Mouse (Mus musculus): ENCODE measurements around the gene Ndufb6. TPM values are rescaled to one million over a fixed set of nuclear protein-coding genes. Genes with fewer than 3 reads are reported as not detected.

Ndufb6 gene
- polyA plus RNA-seq, 1 experiment from 2014 or later, result 294 TPM

GRCm38 (mm10) chr4:40221876-40222585 lies 57.2 kb downstream of the Ndufb6 start:
- DNase-seq, result peak; percentile 22
- Histone ChIP-seq H3K9ac (replicated peaks) (no peak overlapping the region), H3K27me3 (ENCODE audit: insufficient read depth, low read length) (no peaks in the 10 kb centered on the region), H3K27ac (ENCODE audit: low read depth) (peak overlapping the region; percentile 96), H3K4me2 (ENCODE audit: low read depth, low read length) (no peak overlapping the region), H3K4me3 (ENCODE audit: low read depth, low read length) (no peak overlapping the region), H3K36me3 (replicated peaks; ENCODE audit: insufficient read depth, low read length) (peaks cover 39% of the 10 kb centered on the region), H3K9me3 (ENCODE audit: low read length) (no peaks in the 10 kb centered on the region), H3K4me1 (ENCODE audit: insufficient read depth) (0 out of 2 replicates have a peak, but pooled peaks cover 3% of the 10 kb centered on the region)
- ATAC-seq, result peak; percentile 68
- 61% methylated on average over 21 of the region's 21 CpGs for WGBS (ENCODE audit: insufficient replicate concordance)
- no peak for TF ChIP-seq CTCF (IDR thresholded peaks at IDR 0.05; ENCODE audit: low read depth)
- no peak for TF ChIP-seq EP300 (IDR thresholded peaks at IDR 0.05; ENCODE audit: low read depth)

- WGBS (ENCODE audit: insufficient replicate concordance), result 43% methylated on average over 14 of the region's 14 CpGs
- no peak for TF ChIP-seq EP300 (IDR thresholded peaks at IDR 0.05; ENCODE audit: low read depth)
- no peak for TF ChIP-seq CTCF (IDR thresholded peaks at IDR 0.05; ENCODE audit: low read depth)
- Histone ChIP-seq H3K4me1 (ENCODE audit: insufficient read depth) (0 out of 2 replicates have a peak, but pooled peaks cover 3% of the 10 kb centered on the region), H3K9ac (replicated peaks) (no peak overlapping the region), H3K4me2 (ENCODE audit: low read depth, low read length) (peak overlapping the region; percentile 53), H3K36me3 (replicated peaks; ENCODE audit: insufficient read depth, low read length) (peaks cover 43% of the 10 kb centered on the region), H3K27ac (ENCODE audit: low read depth) (peak overlapping the region; percentile 96), H3K27me3 (ENCODE audit: insufficient read depth, low read length) (no peaks in the 10 kb centered on the region), H3K9me3 (ENCODE audit: low read length) (no peaks in the 10 kb centered on the region), H3K4me3 (ENCODE audit: low read depth, low read length) (no peak overlapping the region)
- DNase-seq (peak; percentile 70), ATAC-seq (peak; percentile 94)
Observed at GRCm38 (mm10) chr4:40221004-40221760, 58.0 kb downstream of the Ndufb6 start.

Other genes starting within 250 kb of the Ndufb6 start
- gene Aco1, start 136.3 kb downstream of the Ndufb6 start, polyA plus RNA-seq (2015; fragmentation: Nextera tagmentation; extraction: Ambion mirVana), result 40.1 and 41.1 TPM in 2 replicates
- gene Ddx58, start 39.6 kb downstream of the Ndufb6 start, polyA plus RNA-seq (2015; fragmentation: Nextera tagmentation; extraction: Ambion mirVana), result 8.2 and 9.3 TPM in 2 replicates
- 35.8 and 39.2 TPM in 2 replicates for gene Smim27, start 9.8 kb downstream of the Ndufb6 start, polyA plus RNA-seq (2015; fragmentation: Nextera tagmentation; extraction: Ambion mirVana)
- 10.4 and 12.0 TPM in 2 replicates for gene Topors, start 9.6 kb downstream of the Ndufb6 start, polyA plus RNA-seq (2015; fragmentation: Nextera tagmentation; extraction: Ambion mirVana)
- gene Tmem215, start 192.8 kb upstream of the Ndufb6 start, polyA plus RNA-seq (2015; fragmentation: Nextera tagmentation; extraction: Ambion mirVana), result 0.07 TPM in 2 replicates

All from liver, postnatal 0 days (tissue).